Mouse (Mus musculus) macrophage (primary cell): ENCODE data around the gene Ccdc141. TPM values are rescaled to one million over a fixed set of nuclear protein-coding genes. Genes with fewer than 3 reads are reported as not detected.

Source experiments
- H3K27ac ChIP-seq: fragments of 350-480 bp; formaldehyde crosslinking; 2 replicates; pipeline ENCODE4 v1.9.0; 2021
- H3K36me3 ChIP-seq: fragments of 350-480 bp; formaldehyde crosslinking; 2 replicates; pipeline ENCODE4 v1.9.0; 2021; ENCODE audit errors: inconsistent target
- H3K4me3 ChIP-seq: fragments of 350-480 bp; formaldehyde crosslinking; 2 replicates; pipeline ENCODE4 v1.9.0; 2021; ENCODE audit errors: inconsistent target
- H3K79me2 ChIP-seq: fragments of 350-480 bp; formaldehyde crosslinking; 2 replicates; pipeline ENCODE4 v1.9.0; 2021; ENCODE audit errors: inconsistent target
- WGBS: methylation state at CpG from one replicate; pipeline ENCODE4 v1.1.7; 2026; ENCODE audit warnings: inconsistent platforms; ENCODE audit not compliant: missing documents; 5-methylcytosine and 5-hydroxymethylcytosine counted together
- polyA plus RNA-seq: library from polyadenylated mRNA; stranded (reverse); fragments of 250-400 nt; gene quantifications from 3 replicates; pipeline ENCODE4 v1.2.4, GENCODE M21; 2018; ENCODE audit warnings: inconsistent platforms

The Ccdc141 gene
- polyA plus RNA-seq, 1 experiment from 2014 or later = 0.01 TPM

GRCm38 (mm10) chr2:77168781-77169180 is 1.7 kb downstream of the Ccdc141 start:
- H3K4me3 ChIP-seq = no peak overlapping the region
- no peaks in the 10 kb centered on the region for H3K36me3 ChIP-seq
- WGBS = 93% methylated on average over 7 of the region's 7 CpGs
- H3K79me2 ChIP-seq = no peaks in the 10 kb centered on the region
- no peak overlapping the region for H3K27ac ChIP-seq

GRCm38 (mm10) chr2:77168081-77168685 is 2.3 kb downstream of the Ccdc141 start:
- Histone ChIP-seq H3K4me3 (no peak overlapping the region), H3K79me2 (no peaks in the 10 kb centered on the region), H3K27ac (no peak overlapping the region), H3K36me3 (no peaks in the 10 kb centered on the region)
- WGBS = 85% methylated on average over 13 of the region's 13 CpGs

- Histone ChIP-seq H3K36me3 (no peaks in the 10 kb centered on the region), H3K27ac (no peak overlapping the region), H3K4me3 (no peak overlapping the region), H3K79me2 (no peaks in the 10 kb centered on the region)
- 90% methylated on average over 4 of the region's 4 CpGs for WGBS
Measured at GRCm38 (mm10) chr2:77166366-77166765, 4.1 kb downstream of the Ccdc141 start.

- no peak overlapping the region for H3K4me3 ChIP-seq
- H3K27ac ChIP-seq = no peak overlapping the region
- no peaks in the 10 kb centered on the region for H3K79me2 ChIP-seq
- H3K36me3 ChIP-seq = no peaks in the 10 kb centered on the region
- WGBS = 93% methylated on average over 3 of the region's 3 CpGs
Measured at GRCm38 (mm10) chr2:77164662-77165061, 5.8 kb downstream of the Ccdc141 start.

DNA sequence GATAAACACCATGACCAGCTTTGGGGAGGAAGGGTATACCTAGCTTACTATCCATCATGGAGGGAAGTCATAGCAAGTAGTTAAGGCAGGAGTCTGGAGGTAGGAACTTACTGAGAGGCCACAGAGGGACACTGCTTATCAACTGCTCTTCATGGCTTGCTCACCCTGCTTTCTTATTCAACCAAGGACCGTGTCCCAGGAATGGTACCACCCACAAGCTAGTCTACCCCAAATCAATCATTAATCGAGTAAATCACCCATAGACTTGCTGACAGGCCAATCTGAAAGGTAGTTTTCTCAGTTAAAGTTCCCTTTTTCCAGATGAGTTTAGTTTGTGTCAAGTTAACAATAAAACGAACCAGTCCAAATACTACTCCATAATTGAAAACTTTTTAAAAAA is 7.1 kb downstream of the Ccdc141 start:
- Histone ChIP-seq H3K27ac (no peak overlapping the region), H3K36me3 (no peaks in the 10 kb centered on the region), H3K4me3 (no peak overlapping the region), H3K79me2 (no peaks in the 10 kb centered on the region)
- whole genome bisulfite sequencing = 95% methylated on average over 3 of the region's 3 CpGs

- H3K36me3 ChIP-seq = no peaks in the 10 kb centered on the region
- H3K4me3 ChIP-seq = no peak overlapping the region
- H3K27ac ChIP-seq = no peak overlapping the region
- no peaks in the 10 kb centered on the region for H3K79me2 ChIP-seq
- WGBS = 100% methylated on average over 3 of the region's 3 CpGs
Measured at GRCm38 (mm10) chr2:77162135-77162534, 8.3 kb downstream of the Ccdc141 start.

DNA sequence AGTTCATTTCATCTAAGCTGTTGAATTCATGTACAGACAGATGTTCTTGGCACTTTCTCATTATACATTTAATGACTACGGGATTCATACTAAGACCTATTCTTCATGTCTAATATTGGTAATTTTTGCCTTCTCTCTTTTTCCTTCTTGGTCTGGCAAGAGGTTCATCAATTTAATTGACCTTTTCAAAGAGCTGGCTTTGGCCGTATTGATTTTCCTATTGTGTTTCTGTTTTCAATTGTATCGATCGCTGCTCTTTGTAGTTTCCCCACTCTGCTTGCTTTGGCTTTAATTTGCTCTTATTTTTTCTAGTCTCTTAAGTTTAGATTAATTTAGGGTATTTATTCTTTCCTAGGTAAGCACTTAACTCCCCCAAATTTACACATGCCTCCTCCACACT is 12.9 kb downstream of the Ccdc141 start:
- WGBS = 89% methylated on average over 4 of the region's 4 CpGs
- Histone ChIP-seq H3K27ac (no peak overlapping the region), H3K4me3 (no peak overlapping the region), H3K36me3 (no peaks in the 10 kb centered on the region), H3K79me2 (no peaks in the 10 kb centered on the region)

DNA sequence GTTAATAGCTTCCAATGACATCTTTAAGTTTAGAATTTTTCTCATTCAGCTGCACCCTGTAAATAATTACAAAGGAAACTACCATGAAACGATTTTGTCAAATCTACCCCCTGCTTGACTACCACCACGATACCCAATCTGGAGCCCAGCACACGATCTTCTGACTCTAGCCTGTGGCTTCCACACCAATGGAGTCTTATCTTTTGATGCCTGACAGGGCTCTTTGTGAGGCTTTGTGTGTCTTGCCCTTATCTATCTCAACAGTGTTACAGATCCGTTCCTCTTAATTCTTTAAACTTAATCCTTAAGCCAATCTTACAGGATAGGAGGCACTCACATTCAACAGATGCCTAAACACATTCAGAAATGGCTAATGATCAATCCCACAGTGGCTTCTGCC is 16.4 kb downstream of the Ccdc141 start:
- WGBS = 68% methylated on average over 4 of the region's 4 CpGs
- H3K4me3 ChIP-seq = no peak overlapping the region
- H3K79me2 ChIP-seq = no peaks in the 10 kb centered on the region
- no peak overlapping the region for H3K27ac ChIP-seq
- no peaks in the 10 kb centered on the region for H3K36me3 ChIP-seq

DNA sequence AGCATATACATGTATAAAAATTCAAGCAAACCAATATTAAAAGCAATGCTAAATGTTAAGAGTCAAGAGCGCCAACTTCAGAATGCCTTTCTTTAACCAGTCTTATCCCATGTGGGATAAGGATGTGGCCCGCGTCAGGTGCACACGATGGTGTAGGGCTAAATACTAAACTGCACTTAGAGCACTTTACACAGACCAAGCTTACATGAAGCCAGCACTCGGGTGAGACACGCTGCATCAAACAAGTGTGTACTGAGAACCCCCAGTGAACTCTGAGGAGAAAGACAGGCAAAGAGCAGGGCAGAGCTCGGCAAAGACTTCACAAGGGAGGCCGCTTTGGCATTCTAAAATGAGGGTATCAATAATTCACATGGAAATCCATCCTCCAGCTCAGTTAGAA is 19.2 kb downstream of the Ccdc141 start:
- 94% methylated on average over 8 of the region's 8 CpGs for WGBS
- no peaks in the 10 kb centered on the region for H3K36me3 ChIP-seq
- no peaks in the 10 kb centered on the region for H3K79me2 ChIP-seq
- H3K4me3 ChIP-seq = no peak overlapping the region
- no peak overlapping the region for H3K27ac ChIP-seq

GRCm38 (mm10) chr2:77149576-77149975 is 20.9 kb downstream of the Ccdc141 start:
- Histone ChIP-seq H3K36me3 (no peaks in the 10 kb centered on the region), H3K4me3 (no peak overlapping the region), H3K27ac (no peak overlapping the region), H3K79me2 (no peaks in the 10 kb centered on the region)
- WGBS = 81% methylated on average over 2 of the region's 2 CpGs

DNA sequence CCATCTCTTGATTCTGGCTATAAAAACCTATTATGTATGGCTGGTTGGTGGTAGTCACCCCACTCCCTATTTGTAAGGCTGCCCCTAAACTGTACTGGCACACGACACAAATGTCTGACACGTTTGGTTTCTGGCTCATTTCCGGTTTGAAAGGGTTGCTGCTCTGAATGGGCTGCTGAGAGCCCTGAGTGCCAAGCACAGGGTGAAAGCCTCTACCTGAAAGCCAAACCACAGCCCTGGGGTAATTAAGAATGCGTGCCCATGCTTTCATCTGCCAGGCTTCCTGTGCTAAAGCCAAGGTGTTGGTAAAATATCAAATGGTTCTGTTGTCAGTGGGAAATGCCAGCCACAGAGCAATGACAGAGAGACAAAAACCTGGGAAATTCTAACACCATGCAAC is 22.2 kb downstream of the Ccdc141 start:
- Histone ChIP-seq H3K79me2 (no peaks in the 10 kb centered on the region), H3K36me3 (no peaks in the 10 kb centered on the region), H3K4me3 (no peak overlapping the region), H3K27ac (no peak overlapping the region)
- 30% methylated on average over 4 of the region's 4 CpGs for WGBS

GRCm38 (mm10) chr2:77146968-77147367 is 23.5 kb downstream of the Ccdc141 start:
- Histone ChIP-seq H3K79me2 (no peaks in the 10 kb centered on the region), H3K36me3 (no peaks in the 10 kb centered on the region), H3K27ac (no peak overlapping the region), H3K4me3 (no peak overlapping the region)
- WGBS = 73% methylated on average over 2 of the region's 2 CpGs

GRCm38 (mm10) chr2:77146291-77146690 is 24.1 kb downstream of the Ccdc141 start:
- Histone ChIP-seq H3K4me3 (no peak overlapping the region), H3K27ac (no peak overlapping the region), H3K36me3 (no peaks in the 10 kb centered on the region), H3K79me2 (no peaks in the 10 kb centered on the region)
- 90% methylated on average over 3 of the region's 3 CpGs for WGBS

- no peaks in the 10 kb centered on the region for H3K79me2 ChIP-seq
- H3K36me3 ChIP-seq = no peaks in the 10 kb centered on the region
- H3K27ac ChIP-seq = no peak overlapping the region
- WGBS = 95% methylated on average over 6 of the region's 6 CpGs
- H3K4me3 ChIP-seq = no peak overlapping the region
Measured at GRCm38 (mm10) chr2:77143536-77143935, 26.9 kb downstream of the Ccdc141 start.

- Histone ChIP-seq H3K4me3 (no peak overlapping the region), H3K36me3 (no peaks in the 10 kb centered on the region), H3K79me2 (no peaks in the 10 kb centered on the region), H3K27ac (no peak overlapping the region)
- WGBS = 92% methylated on average over 6 of the region's 6 CpGs
Measured at GRCm38 (mm10) chr2:77138879-77139278, 31.6 kb downstream of the Ccdc141 start.

- no peaks in the 10 kb centered on the region for H3K36me3 ChIP-seq
- H3K27ac ChIP-seq = no peak overlapping the region
- no peak overlapping the region for H3K4me3 ChIP-seq
- 45% methylated on average over 1 of the region's 1 CpGs for WGBS
- no peaks in the 10 kb centered on the region for H3K79me2 ChIP-seq
Measured at GRCm38 (mm10) chr2:77134906-77135305, 35.5 kb downstream of the Ccdc141 start.
